Mouse (Mus musculus) lung, postnatal 4 days (tissue): Measurements from ENCODE around the gene Rap1a.
"Not testable (repeated sequence)": the region's sequence is repeated elsewhere in the genome, so short reads cannot be mapped to it uniquely, and the experiment has no call there.

ENCODE experiments used
- DNase-seq, 2 experiments: peaks; one replicate each; pipeline ENCODE4 v3.0.0; 2021

Gene Rap1a

DNA sequence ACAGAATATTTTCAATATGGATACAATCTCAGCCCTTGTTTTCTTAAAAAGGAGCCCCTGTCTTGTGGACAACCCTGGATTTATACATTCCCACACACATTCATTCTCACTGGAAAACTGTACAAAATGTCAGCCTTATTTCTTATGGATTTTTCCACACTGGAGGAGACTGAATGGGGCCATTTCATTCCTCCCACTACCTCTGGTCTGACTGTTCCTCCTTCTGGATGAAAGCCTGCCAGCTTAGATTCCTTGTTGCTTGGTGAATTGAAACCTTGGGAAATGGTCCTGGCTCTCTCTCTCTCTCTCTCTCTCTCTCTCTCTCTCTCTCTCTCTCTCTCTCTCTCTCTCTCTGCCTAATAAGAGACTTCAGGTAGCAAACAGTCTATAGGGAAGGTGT is 88.3 kb downstream of the Rap1a start:
- no peak for DNase-seq

DNA sequence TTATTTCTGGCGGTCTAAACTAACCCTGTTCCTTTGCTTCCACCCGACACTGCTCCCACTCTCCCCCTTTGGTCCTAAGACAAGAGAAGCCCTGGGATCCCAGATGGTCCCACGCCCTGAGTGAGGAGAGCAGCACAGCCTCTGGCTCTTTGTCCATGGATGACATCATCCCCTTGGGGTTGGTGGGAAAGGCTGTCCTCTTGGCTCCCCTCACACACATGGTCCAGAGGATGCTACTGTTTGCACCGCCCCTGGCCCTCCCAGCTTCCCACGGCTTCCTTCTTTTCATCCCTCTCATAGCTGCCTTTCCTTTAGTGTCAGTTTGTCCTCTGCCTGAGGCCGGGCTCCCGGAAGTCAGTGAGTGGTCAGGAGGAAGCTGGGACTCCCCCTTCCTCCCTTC is 89.4 kb downstream of the Rap1a start:
- peak; percentile 41 to 64 for DNase-seq

DNA sequence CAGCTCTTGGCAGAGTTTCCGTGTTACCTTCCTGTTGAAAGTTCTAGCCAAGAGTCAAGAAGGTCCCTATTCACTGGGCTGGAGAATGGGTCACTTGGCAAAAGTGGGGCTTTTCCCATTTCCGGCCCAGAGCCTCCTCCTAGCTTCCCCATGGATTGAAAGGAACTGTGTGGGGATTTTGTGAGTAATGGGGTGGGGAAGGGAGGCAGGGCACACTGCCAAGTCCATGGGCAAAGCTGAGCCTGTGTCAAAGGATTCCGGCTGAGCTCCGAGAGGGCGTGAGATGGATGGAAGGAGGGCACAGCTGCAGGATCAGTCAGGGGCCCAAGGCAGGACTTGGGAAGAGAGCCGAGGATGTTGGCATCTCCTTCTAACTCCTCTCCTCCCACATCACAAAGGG is 90.9 kb downstream of the Rap1a start:
- DNase-seq, result peak in 1 of 2 experiments; percentile 70

DNA sequence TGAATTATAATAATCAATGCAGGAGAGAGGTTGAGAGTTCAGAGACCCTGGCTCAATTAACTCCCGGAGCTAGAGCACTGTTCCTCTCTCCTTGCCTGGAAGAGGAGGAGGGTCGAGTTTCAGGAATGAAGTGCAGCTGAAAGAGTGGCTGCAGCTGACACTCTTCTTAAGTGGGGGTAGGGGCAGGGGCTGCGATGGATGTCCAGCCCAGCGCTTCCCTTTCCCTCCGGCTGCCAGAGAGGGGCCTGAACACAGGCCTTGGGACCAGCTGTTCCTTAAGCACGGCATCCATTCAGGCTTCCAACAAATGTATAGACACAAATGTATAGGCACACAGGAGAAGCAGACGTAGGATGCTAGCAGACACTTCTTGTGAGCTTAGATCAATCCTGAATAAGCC is 93.5 kb downstream of the Rap1a start:
- no peak for DNase-seq

DNA sequence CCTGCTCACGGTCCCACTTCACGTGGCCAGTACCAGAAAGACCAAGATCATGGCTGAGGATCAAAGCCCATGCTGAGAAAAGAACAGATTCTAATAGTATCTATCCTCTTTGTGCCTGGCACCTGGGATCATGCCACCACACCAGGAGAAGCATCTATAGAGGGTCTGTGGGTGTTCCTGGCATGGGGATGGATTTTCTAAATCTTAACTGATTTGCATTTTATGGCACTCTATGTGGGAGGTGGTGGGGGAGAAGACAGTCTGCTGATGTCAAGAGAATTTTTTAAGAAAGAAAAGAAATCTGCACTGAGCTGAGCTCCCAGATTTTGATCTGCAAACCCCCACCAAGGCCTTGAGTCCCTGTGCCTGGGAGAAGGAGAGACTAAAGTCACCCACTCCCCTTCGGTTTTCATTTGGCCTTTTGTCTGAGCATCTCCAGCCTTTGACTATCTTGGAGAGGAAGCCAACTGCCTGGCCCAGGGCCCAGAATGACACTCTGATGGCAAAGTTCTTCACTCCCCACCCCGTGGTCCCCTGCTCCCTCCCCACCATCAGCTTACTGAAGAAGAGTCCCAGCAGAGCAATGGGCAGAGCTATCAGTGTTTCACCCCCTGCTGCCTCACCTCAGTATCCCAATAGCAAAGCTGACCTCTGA is 94.6 kb downstream of the Rap1a start:
- DNase-seq, result peak; percentile 61 to 69

DNA sequence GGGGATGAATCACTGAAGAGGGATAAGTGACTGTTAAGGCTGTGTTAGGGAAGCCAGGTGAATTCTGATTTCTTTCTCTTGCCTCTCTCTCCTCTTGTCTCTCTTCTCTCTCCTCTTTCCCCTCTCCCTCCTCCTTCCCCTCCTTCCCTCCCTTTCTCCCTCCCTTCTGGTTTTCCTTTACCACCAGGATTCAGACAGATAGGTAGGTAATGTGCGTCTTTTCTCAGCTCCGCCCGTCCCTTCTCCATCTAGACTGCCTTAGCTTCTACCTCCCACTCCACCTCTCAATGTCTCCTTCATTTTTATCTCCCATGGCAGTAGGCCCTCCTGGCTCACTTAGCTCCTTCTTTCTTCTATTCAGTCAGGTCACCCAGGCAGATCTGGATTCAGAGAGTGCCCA is 95.6 kb downstream of the Rap1a start:
- no peak for DNase-seq

DNA sequence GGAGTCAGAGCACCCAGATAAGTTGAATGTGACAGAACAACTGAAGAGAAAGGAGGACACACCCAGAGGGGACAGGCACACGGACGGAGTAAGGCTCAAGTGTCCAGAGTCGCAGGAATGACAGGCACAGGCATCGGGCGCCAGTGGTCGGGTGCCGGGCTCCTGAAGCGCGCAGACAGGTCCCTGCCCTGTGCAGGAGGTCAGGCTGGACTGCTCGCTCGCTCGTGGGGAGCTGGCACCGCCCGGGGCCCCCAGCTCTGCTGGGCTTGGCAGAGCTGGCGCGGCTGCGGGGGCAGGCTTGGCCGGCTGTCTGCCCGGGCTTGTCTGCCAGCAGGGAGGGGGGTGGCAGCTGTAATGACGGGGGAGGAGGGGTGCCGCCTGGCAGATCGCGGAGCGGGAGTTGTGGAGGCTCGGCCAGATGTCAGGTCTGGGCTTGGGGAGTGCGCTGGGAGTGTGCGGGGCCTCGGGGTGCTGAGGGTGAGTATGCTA is 96.0 kb downstream of the Rap1a start:
- DNase-seq, result peak; percentile 63 to 69

DNA sequence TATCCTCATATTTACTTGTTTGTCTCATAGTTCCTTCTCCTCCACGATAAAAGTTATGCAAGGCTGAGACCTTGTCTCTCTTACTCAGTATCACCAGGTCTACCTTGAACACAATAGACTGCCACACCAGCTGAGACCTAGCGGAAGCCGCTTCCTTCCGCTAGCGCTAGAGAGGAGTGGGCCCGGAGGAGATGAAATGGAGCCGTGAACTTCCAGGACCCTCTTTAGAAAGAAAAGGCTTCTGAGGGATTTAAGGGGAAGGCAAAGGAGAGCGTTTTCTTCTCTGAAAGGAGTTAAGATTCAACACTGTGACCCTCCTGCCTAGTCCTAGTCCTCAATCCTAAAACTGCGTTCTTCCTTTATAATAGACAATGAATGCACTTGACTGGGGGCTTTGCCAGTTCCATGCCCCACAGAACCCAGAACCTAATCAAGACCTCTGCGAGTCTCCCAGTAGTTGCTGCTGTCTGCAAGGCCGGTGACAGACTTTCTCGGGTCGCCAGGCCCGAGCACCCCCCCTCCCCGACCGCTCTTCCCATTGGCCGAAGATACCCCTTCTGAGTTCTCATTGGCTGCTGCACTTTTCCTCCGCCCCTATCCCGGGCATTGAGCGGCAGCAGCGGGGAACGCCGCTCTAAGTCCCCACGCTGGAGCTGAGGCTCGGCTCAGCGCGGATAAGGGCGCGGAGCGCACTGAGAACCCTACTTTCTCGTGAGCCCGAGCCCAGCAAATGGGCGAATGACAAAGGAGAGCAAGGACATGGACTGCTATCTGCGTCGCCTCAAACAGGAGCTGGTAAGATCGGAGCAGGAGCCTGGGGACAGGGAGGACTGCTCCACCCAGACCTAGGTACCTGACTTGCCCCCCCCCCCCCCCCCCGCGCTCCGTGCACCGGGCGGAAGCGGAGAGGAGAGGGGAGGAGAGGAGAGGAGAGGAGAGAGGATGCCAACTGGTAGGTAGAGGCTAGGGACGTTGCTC is 96.8 kb downstream of the Rap1a start, which contains the start of gene Inka2:
Inka2 (plus strand) TSS at position 569 of the 978 bp plus-strand sequence.
- DNase-seq, result peak; percentile 85 to 89

DNA sequence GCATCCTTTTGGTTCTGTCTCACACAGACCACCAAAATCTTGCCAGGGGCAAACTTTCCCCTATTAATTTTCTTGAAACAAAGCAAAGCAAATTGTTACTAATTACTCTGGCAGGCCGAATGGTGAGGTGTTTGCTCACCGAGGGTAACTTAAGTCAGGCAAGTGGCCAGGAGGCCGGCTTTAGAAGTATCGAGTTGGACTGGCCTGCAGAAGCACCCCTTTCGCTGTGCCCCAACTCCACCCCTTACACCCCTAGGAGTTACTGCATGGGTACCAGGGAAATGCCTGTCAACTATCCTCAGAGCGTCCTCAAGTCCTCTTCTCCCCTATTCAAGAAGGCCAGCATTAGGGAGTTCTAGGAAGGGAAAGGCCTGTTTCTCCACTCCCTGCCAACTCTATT is 97.6 kb downstream of the Rap1a start:
- DNase-seq, result no peak

DNA sequence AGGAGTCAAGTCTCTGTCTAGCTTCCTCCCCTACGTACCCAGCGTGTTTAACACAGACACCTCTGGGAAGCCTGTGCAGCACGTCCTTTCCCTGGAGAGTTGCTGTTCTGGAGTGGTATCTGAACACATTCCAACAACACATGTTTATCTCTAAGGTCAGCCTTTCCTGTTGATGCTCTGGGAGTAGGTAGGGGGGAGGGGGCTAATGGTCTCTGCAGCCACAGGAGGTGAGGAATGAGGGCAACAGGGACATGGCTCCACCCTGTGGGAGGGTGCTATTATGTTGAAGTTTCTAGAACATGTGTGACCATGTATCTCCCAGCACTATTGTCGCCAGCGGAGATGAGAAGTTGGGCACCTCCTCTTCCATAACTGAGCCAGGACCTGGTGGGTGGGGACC is 99.7 kb downstream of the Rap1a start:
- no peak for DNase-seq

DNA sequence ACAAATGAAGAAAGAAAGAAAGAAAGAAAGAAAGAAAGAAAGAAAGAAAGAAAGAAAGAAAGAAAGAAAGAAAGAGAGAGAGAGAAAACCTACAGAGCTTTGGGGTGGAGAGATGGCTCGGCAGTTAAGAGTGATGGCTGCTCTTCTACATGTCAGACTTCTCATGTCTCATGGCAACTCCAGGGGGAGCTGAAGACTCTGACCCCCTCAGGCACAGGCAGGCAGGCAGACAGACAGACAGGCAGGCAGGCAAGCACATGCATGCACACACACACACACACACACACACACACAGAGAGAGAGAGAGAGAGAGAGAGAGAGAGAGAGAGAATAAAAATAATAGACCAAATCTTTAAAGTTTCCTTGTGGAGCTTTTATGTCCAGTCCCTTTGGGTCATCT is 100.3 kb downstream of the Rap1a start:
- not testable (repeated sequence) for DNase-seq

DNA sequence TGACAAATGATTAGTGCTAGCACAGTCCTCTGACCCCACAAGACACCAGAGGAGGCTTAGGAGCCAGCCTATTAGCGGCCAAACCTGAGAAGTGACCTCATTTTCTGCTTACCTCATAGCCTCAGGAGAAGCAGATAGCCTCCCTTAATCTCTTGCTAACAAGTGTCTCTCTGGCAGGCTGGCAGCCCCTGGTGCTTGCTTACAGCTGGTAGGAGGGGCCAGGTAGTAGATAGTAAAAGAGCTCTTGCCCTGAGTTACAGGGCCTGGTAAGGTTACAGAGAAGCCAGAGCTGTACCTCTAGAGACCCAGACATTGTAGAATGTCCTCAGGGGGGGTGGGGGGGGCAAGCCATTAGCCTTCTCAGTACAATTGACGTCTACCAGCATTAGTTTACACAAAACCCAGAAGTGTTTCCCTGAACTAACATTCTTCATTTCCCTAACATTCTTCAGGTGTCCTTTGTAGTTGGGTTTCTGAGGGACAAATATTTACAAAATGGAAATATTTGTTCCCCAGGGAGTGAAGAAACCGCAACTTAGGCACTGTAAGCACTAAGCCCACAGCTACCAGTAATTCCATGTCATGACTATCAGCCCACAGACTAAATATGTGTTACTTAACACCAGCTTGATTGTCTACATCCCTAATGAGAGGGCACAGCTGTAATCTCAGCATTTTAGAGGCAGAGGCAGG is 101.7 kb downstream of the Rap1a start:
- DNase-seq, result peak in 1 of 2 experiments; percentile 73

DNA sequence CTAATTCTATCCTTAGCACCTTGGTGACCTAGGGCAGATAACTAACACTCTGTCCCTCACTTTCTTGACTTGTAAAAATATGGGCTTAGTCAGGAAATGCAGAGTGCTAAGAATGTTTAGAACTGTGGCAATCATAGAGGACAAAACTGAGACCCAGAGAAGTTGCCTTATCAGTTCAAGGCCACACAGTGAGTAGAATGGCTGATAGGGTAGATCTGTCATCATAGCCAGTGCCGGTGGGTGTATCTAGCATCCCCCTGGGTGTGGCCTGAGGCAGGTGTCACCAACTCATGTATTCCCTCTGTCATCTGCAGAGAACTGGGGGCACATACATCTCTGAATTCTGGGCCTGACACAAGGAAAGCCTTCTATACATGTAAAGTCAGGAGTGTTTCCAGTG is 102.8 kb downstream of the Rap1a start:
- DNase-seq, result no peak

DNA sequence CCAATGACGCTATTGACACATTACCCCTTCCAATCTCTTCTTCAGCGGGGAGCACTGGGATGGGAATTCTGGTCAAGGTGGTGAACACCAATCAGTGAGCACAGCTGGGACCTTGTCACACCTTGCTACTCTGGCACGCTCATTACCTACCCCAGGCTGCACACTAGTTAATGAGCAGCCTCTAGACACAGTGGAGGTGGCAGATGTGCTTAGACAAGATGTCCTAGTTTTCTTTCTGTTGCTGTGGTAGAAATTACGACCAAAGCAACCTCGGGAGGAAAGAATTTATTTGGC is 104.0 kb downstream of the Rap1a start:
- DNase-seq, result no peak

DNA sequence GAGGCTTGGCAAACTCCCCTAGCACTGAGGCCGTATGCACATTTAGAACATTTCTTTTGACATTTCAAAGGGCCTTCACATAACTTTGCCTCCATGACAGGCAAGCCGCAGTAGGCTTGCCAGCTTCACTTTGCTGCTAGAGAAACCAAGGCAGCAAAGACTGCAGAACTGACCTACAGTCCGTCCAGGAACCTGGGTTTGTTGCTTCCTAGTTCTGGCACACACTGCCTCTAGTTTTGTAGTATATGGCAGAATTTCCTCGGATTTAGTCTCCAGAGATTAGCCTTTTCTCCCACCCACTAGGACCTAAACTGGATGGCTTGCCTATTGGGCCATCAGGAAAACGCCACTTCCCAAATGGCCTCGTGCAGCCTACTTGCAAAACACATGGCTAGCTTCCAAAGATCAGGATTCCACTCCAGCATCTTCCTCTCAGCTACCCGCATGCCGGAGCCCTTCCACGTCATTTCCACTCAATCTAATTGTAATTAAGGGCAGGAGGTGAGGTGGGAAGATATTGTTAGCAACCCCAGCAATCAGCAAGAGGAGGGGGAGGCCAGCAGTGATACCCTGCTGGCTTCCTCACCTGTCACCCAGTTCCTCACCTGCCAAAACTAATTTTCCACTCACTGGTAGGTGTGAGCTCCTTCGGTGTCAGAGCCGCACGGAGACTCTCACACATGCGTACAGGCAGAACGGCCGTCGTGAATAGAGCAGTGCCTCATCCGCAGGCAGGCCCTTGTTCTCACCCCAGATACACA is 104.6 kb downstream of the Rap1a start:
- no peak for DNase-seq

DNA sequence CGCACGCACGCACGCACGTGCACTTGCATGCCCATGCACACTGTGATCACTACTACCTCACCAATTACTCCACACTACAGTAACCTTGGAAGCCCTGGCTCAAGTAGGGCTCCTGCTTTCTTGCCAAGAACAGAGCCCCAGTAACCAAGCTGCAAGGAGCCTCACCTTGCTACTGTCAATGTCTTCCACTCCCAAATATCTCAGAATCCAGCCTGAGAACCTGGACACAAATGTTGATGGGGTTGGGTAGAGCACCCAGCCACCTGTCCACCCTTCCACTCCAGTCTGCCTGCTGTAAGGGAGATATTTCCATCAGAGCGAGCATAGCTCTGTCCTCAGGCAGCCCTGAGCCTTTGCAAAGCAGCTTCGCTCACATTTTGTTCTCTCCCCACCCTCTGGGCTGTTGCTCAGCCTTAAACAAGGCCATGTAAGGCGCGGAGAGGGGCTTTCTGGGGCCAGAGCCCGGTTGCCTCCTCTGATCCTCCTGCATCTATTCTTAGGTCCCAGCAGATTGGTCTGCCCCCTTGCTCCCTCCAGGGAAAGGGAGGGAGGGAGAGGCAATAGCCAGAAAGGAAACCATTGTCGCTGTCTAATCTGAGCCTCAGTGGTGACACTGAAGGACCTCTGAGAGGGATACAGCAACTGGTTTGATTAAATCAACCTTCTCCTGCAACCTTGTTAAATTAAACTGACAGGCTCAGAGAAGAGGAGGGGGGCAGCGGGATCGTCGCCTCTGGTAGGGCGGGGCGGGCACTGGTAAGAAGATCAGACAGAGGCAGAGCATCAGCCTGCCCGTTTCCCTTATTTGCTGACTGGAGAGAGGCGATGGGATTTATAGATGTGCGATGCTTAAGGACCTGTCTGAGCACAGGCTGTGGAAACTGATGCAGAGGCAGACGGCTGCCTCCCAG is 105.4 kb downstream of the Rap1a start:
- DNase-seq, result no peak

DNA sequence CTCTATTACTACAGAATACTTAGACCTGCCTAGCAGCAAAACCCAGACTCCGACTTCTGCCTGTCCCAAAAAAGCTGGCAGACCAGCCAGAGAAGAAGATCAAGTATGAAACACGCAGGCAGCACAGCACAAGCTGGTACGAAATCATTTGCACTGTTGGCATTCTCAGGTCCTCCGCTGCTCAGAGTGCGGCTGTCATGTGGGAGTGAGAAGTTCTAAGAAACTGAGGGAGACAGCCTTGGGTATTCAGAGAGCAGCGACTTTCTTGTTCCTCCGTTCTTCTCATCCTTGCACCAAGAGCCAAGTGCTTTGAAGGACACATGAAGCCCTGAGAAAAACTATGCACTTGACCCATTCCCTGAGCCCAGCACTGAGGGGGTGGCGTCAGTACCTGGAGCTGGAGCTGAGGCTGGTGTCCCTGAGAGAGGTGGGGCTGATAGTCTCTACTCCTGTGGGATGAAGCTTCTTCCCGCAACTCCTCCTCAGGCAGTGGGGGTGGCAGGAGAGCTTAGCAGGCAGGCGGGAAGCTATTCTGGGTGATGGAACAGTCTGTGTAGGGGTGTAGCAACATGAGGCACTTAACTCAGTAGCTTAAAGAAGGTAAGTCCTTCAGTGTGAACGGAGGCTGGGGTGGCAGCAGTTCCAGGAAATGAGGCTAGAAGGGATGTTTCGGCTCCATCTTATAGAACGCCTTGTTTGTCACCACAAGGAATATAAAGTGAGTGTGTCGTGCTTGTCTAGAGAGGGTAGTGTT is 107.6 kb downstream of the Rap1a start:
- no peak for DNase-seq

DNA sequence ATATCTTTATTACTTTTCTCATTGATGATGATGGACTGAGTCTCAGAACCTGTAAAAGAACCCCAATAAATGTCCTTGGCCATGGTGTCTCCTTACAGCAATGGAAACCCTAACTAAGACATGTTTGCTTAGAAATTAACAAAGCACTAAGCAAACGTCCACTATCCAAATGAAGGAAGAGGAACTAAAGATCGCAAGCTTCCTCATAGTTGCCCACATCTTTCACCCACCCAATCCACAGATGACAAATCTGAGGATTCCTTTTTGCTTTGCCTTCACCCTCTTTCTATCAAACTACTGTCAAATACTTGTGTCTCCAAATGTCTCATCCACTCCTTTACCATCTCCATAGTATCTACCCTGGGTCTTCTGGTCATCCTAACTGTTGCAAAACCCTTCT is 112.6 kb downstream of the Rap1a start:
- DNase-seq, result no peak

DNA sequence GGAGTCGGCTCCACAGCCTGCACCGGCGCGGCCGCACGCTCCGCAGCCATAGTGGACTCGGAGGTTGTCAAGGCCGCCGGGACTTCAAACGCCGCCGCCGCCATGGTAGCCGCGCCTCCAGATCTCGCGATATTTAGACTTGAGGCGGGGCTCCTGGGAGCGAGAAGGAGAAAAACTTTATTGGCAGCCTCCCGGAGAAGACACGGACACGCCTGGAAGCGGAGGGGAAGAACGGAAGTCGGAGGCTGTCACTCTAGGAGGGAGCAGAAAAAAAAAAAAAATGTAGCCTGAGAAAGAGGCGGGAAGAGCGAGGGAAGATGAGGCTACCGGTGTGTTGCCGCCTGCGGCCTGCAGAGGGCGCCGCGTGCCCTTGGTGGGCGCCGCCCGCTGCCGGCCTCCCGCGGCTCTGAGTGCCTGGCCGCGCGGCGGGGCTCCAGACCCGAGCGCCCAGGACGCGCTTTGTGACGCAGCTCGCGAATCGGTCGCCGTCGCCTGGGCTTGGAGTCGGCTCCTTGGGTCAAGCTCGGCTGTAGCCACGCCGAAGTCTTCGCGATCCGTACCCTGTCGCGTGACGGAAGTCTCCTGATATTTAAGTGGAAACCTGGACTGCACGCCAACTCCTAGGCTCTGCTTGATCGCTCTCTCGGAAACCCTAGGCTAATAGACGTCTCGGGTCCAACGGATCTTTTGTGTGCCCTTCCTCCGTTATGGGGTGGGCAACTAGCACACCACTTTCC is 113.6 kb downstream of the Rap1a start, which contains the start of gene Ddx20:
Ddx20 (minus strand) TSS at position 251 of the 737 bp plus-strand sequence.
- peak; percentile 97 for DNase-seq
